ENCODE assay signal across 8 mouse cellular contexts in genomic region chr2:142900862-142901805, GRCm38 (mm10). TPM values are rescaled to one million over a fixed set of nuclear protein-coding genes. Genes with fewer than 3 reads are reported as not detected.
DNase-seq lines count a peak whose midpoint lies in the region; ATAC-seq lines count a peak whose summit lies in the region.

Gene Kif16b (minus strand): TSS chr2:142901531.

- WGBS in heart, embryonic 13.5 days, result under 1% methylated on average over 58 of the region's 64 CpGs
- 1% methylated on average over 59 of the region's 64 CpGs for WGBS in liver, embryonic 12.5 days (ENCODE audit: insufficient replicate concordance)
- under 1% methylated on average over 61 of the region's 64 CpGs for WGBS in stomach, embryonic 15.5 days

- H3K4me2 ChIP-seq in heart, embryonic 13.5 days, result peak within 1 kb of the TSS; percentile 82
- H3K4me2 ChIP-seq in liver, embryonic 12.5 days, result peak within 1 kb of the TSS; percentile 98
- peak within 1 kb of the TSS; percentile 77 for H3K4me2 ChIP-seq in stomach, embryonic 15.5 days

- H3K9me3 ChIP-seq in heart, embryonic 13.5 days, result no peaks in the 10 kb centered on the region
- no peaks in the 10 kb centered on the region for H3K9me3 ChIP-seq in liver, embryonic 12.5 days (replicated peaks)
- H3K9me3 ChIP-seq in stomach, embryonic 15.5 days, result no peaks in the 10 kb centered on the region

- DNase-seq in CD4-positive helper T cell, adult 2 months (ENCODE audit: low read depth, low spot score), result peak; percentile 96
- DNase-seq in fat pad, adult 2 months (ENCODE audit: extremely low read depth, low read depth, low spot score), result peak; percentile 28
- peak; percentile 97 for DNase-seq in kidney, postnatal 10 days
- DNase-seq in natural killer cell, adult 2 months (ENCODE audit: low spot score in 2 of 2), result peak; percentile 92 to 95

- no peaks in the 10 kb centered on the region for H3K27me3 ChIP-seq in heart, embryonic 13.5 days (replicated peaks)
- H3K27me3 ChIP-seq in liver, embryonic 12.5 days (replicated peaks), result no peaks in the 10 kb centered on the region
- H3K27me3 ChIP-seq in stomach, embryonic 15.5 days (replicated peaks), result no peaks in the 10 kb centered on the region

- 0 out of 2 replicates have a peak within 1 kb of the TSS, but pooled peaks have one; percentile 40 for H3K27ac ChIP-seq in brown adipose tissue, adult 24 weeks (replicated peaks; ENCODE audit: low read depth, low read length)
- H3K27ac ChIP-seq in heart, embryonic 13.5 days (replicated peaks), result peak within 1 kb of the TSS; percentile 78
- H3K27ac ChIP-seq in liver, embryonic 12.5 days, result peak within 1 kb of the TSS; percentile 84
- peak within 1 kb of the TSS; percentile 72 for H3K27ac ChIP-seq in stomach, embryonic 15.5 days

- peak within 1 kb of the TSS; percentile 92 for H3K9ac ChIP-seq in heart, embryonic 13.5 days
- H3K9ac ChIP-seq in liver, embryonic 12.5 days, result peak within 1 kb of the TSS; percentile 85
- peak within 1 kb of the TSS; percentile 65 for H3K9ac ChIP-seq in stomach, embryonic 15.5 days

- no peaks in the 10 kb centered on the region for H3K36me3 ChIP-seq in heart, embryonic 13.5 days
- no peaks in the 10 kb centered on the region for H3K36me3 ChIP-seq in liver, embryonic 12.5 days
- H3K36me3 ChIP-seq in stomach, embryonic 15.5 days, result no peaks in the 10 kb centered on the region

- H3K4me3 ChIP-seq in brown adipose tissue, adult 24 weeks (ENCODE audit: insufficient read depth, low read depth, low read length), result peak within 1 kb of the TSS; percentile 72
- H3K4me3 ChIP-seq in heart, embryonic 13.5 days, result peak within 1 kb of the TSS; percentile 78
- H3K4me3 ChIP-seq in liver, embryonic 12.5 days, result peak within 1 kb of the TSS; percentile 76
- H3K4me3 ChIP-seq in stomach, embryonic 15.5 days (replicated peaks), result peak within 1 kb of the TSS; percentile 75

- ATAC-seq in heart, embryonic 13.5 days (ENCODE audit: extremely low read depth, insufficient number of reproducible peaks, low FRiP score, low TSS enrichment), result peak; percentile 91
- peak; percentile 89 for ATAC-seq in liver, embryonic 12.5 days
- ATAC-seq in stomach, embryonic 15.5 days (ENCODE audit: insufficient read depth, low FRiP score, low read depth), result peak; percentile 93

- peaks cover 3% of the 10 kb centered on the region for H3K4me1 ChIP-seq in brown adipose tissue, adult 24 weeks (ENCODE audit: control insufficient read depth, insufficient read depth, insufficient read length, low read length)
- H3K4me1 ChIP-seq in heart, embryonic 13.5 days, result peaks cover 18% of the 10 kb centered on the region
- peaks cover 31% of the 10 kb centered on the region for H3K4me1 ChIP-seq in liver, embryonic 12.5 days
- H3K4me1 ChIP-seq in stomach, embryonic 15.5 days, result peaks cover 4% of the 10 kb centered on the region

RNA-seq across cellular contexts. Expression of gene Kif16b, which starts in this region (rescaled TPM):
- polyA plus RNA-seq in brown adipose tissue, adult 24 weeks (2012; ENCODE audit: insufficient read depth, insufficient read length, missing spikeins), result 13.7 and 15.0 TPM in 2 replicates
- polyA plus RNA-seq in heart, embryonic 13.5 days (2015; fragmentation: Nextera tagmentation; extraction: Ambion mirVana), result 9.1 and 9.4 TPM in 2 replicates
- 5.7 and 5.8 TPM in 2 replicates for polyA plus RNA-seq in liver, embryonic 12.5 days (2016; fragmentation: Nextera tagmentation; extraction: Ambion mirVana)
- 12.5 and 13.4 TPM in 2 replicates for polyA plus RNA-seq in stomach, embryonic 15.5 days (2015; fragmentation: Nextera tagmentation; extraction: Ambion mirVana)

Comparison
In these comparisons a context has a peak if more than half of its experiments do, and no peak if none do; other contexts are left out.
1. Peak in every context shown above with its lines: DNase-seq, ATAC-seq, H3K4me3 ChIP-seq and H3K27ac ChIP-seq.
2. DNase-seq: peak in every context shown above with its lines; median percentile 97 in kidney, postnatal 10 days; 96 in CD4-positive helper T cell, adult 2 months; 94 in natural killer cell, adult 2 months; 28 in fat pad, adult 2 months.